Mouse (Mus musculus) lung, postnatal 0 days (tissue): ENCODE data around the gene Thtpa.

ENCODE experiments used
- CTCF ChIP-seq: IDR thresholded peaks from 2 replicates; pipeline ENCODE4 v1.5.1; 2016; ENCODE audit warnings: antibody characterized with exemption, mild to moderate bottlenecking
- EP300 ChIP-seq: IDR thresholded peaks from 2 replicates; pipeline ENCODE4 v1.6.1; 2016; ENCODE audit warnings: antibody characterized with exemption, mild to moderate bottlenecking, control low read depth

GRCm38 (mm10) chr14:55074416-55074815 is 20.2 kb upstream of the Thtpa start:
- TF ChIP-seq CTCF = no peak
- no peak for TF ChIP-seq EP300
